Mouse (Mus musculus) telencephalon, adult 2 months (tissue): ENCODE results near the gene Foxn2.
A peak's percentile ranks its signal among the peaks of the same experiment; 100 is the strongest.
"Not testable (repeated sequence)": the region's sequence is repeated elsewhere in the genome, so short reads cannot be mapped to it uniquely, and the experiment has no call there.

Experiments
- DNase-seq: peaks from one replicate; pipeline ENCODE4 v3.0.0-alpha.2; 2011; ENCODE audit warnings: low read depth, low spot score

Gene Foxn2

DNA sequence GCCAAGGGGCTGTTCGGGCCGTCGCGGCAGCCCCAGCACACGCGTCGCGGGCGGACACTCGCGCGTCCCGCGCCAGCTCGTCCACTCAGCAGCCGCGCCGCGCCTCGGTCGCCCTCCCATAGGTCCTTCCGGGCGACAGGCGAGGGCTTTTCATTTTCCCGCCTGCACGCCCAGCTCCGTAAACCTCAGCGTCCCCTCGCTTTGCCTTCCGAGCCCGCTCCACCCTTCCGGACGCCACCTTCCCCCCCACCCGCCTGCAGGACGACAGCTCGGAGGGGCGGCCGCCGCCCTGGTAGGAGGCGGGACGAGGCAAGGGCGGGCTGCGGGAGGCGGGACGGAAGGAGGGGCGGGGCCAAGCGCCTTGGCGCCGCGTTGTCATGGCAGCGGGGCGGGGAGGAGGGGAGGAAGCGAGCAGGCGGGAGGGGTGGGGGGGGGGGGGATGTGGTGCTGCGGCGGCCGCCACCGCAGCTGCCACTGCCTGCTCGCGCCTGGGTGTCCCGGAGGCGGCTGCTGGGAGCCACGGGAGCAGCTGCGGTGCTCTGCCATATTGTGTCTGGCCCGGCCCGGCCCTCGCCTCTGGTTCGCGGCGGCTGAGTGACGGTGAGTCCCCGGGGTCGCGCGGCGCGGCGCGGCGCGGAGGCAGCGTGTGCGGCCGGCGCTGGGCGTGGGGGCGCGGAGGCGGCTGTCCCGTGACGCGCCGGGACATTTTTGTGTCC lies at the start of gene Foxn2:
Gene Foxn2 (plus strand): TSS at position 427 of the 716 bp plus-strand sequence.
- peak; percentile 84 for DNase-seq

GRCm38 (mm10) chr17:88397501-88397900 lies 43.0 kb upstream of the Foxn2 start:
- no peak for DNase-seq

DNA sequence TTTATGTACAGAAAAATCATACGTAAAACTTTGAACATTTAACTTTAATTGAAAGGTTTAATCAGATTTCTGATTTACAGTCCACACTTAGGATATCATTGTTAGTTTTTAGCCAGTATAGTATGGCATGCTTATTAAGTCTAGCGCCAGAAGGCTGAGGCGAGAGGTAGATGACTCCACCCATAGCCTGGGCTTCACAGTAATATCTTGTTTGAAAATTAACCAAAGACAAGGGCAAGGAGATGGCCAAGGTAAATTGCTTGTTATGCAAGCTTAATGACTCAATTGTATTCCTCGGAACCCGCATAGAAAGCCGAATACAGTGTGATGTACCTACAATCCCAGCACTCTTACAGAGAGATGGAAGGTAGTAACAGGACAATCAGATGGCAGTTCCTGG lies 42.4 kb upstream of the Foxn2 start:
- DNase-seq = no peak

DNA sequence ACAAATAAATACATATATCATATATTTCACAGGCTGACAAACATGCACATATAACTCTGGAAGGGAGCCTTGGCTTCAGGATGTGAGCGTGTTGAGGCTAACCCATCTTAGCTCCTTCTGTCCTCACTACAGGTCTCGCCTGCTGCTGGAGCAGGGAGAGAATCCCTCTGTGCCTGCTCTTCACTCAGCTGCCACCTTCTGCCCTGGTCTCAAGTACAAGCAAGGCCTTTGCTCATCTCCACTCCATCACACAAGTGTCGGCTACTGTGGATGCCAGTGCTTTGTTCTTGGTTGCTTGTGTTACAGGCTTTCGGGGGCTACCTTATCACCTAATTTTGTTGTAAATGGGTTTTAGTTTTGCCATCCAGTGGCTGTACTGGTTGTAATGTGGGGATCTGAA lies 41.7 kb upstream of the Foxn2 start:
- no peak for DNase-seq

DNA sequence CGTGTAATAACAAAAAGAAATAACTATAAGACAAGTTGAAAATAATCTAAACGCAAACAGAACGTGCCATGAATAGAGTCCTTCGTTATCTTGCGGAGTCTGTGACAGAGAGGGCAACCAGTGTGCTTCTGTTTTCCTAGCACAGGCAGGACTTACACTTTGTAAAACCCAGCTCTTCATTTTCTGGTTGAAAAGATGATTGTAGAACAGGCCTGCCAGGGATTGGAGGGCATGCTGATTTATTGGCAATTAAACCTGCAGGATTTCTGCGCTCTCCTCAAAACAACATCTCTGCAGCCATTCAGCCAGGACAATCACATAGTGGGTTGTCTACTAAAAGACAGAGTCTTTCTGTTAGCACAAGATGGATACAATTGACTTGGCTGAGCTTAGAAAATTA lies 40.4 kb upstream of the Foxn2 start:
- no peak for DNase-seq

DNA sequence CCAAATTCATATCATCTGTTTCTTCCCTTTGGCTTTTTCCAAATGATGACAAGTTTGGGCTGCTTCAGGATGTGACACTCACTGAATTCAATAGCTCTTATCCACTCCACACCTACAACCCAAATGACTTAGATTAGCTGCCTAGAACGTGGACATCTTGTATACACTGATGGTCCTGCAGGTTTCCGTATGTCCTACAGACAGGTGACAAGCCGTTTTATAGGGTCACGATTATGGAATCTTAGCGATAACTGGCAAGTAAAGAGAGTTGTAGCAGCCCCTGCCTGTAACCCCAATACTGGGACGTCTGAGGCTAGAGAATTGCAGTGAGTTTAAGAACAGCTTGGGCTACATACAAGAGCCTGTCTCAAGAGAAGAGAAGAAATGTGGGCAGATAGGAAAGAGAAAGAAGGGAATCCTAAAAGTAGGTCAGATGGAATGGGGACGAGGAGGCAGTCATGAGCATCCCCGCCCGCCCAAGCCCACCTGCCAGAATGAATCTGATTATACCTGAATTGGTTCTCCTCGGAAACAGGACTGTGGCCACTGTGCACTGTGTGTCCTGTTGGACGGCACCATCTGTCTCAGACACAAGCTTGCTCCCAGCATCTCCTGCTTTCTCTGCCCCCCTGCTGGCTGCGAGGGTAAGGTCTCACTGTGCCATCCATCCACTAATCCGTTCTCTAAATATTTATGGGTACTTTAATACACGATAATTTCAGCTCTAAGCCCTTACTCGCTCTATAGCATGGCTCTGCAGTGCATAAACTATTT lies 39.6 kb upstream of the Foxn2 start:
- no peak for DNase-seq

- no peak for DNase-seq
Measured at GRCm38 (mm10) chr17:88403269-88403668, 37.2 kb upstream of the Foxn2 start.

GRCm38 (mm10) chr17:88404471-88404870 lies 36.0 kb upstream of the Foxn2 start:
- no peak for DNase-seq

- DNase-seq = no peak
Measured at GRCm38 (mm10) chr17:88405076-88405475, 35.4 kb upstream of the Foxn2 start.

DNA sequence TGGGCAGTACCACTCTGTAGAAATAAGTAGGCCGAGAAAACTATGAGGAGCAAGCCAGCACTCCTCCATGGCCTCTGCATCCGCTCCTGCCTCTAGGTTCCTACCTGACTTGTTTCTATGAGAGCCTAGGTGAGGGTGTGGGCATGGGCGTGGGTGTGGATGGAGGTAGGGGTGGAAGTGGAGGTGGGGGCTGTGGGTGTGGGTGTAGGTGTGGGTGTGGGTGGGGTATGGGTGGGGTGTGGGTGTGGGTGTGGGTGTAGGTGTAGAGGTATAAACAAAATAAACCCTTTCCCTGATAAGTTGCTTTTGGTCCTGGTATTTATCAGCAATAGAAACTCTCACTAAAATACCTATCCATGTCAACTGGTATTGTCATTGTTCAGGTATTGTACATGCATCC lies 30.8 kb upstream of the Foxn2 start:
- DNase-seq = no peak

- DNase-seq = no peak
Measured at GRCm38 (mm10) chr17:88413155-88413836, 27.2 kb upstream of the Foxn2 start.

- DNase-seq = no peak
Measured at GRCm38 (mm10) chr17:88420426-88420825, 20.1 kb upstream of the Foxn2 start.

DNA sequence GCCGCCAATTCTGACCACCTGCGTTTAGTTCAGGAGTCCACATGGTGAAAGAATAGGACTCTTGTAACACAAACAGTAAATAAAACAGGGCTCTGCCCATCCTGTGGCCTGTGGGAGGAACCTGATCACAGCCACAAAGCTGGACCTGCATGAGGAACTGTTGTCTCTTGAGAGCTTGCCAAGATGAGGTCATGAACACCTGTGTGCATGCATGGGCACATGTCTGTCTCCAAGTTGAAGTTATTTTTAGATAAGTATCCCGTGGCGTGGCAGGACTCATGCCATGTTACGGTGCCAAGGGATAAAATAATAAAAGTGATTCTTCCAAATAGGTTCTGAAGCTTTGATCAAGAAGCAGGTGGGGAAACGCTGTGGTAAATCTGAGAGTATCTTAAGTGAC lies 19.3 kb upstream of the Foxn2 start:
- no peak for DNase-seq

DNA sequence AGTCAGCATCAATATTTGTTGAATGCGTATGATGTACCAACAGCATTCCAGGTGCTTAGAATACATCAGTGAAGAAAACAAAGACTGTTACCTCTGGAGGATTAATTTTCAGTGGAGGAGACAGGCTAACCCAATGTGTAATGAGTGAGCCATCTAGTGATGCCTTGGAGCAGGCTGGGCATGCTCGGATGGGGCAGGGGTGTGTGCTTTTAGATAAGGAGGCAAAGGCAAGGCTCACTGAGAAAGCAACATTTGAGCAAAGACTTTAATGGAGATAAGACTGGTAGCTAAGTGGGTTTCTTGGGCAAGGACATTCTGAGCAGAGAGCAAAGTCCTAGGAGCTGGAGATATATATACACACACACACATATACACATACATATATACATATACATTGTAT lies 9.8 kb upstream of the Foxn2 start:
- DNase-seq = no peak

- no peak for DNase-seq
Measured at GRCm38 (mm10) chr17:88431486-88431885, 9.0 kb upstream of the Foxn2 start.

DNA sequence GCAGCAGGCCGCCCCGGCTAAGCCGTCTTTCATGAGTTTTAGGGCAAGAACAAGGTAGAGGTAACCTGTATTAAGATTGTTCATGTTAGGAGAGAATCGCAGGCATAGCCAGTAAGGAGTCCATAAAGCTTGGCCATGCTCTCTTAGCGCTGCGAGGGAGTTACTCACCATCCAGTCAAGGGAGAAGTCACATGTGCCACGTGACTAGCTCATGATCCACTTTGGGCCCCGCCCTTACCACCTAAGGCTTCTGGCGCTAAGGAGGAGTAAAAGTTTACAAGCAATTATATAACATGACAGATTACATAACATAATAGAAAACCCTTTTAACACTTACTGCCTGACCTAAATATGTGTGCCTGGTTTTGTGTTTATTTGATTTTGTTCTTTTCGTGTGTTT lies 8.5 kb upstream of the Foxn2 start:
- no peak for DNase-seq

DNA sequence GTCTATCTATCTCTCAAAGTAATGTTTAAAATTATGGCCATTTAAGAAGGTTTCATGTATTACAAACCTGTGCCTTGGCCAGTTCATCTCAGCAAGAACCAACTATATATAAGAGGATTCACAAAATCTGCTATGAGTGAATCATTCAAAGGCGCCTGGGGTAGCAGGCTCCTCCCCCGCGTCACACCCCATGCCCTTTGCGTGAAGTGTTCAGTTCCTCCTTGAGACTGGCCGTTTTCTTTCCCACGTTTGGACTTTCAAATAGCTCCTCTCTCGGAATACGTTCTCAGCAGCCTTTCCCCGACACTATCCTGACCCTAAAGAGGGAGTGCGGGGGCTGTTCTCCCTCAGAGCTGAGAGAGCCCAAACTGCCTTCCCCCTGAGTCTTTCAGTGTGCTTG lies 5.2 kb upstream of the Foxn2 start:
- no peak for DNase-seq

GRCm38 (mm10) chr17:88436284-88436683 lies 4.2 kb upstream of the Foxn2 start:
- no peak for DNase-seq

DNA sequence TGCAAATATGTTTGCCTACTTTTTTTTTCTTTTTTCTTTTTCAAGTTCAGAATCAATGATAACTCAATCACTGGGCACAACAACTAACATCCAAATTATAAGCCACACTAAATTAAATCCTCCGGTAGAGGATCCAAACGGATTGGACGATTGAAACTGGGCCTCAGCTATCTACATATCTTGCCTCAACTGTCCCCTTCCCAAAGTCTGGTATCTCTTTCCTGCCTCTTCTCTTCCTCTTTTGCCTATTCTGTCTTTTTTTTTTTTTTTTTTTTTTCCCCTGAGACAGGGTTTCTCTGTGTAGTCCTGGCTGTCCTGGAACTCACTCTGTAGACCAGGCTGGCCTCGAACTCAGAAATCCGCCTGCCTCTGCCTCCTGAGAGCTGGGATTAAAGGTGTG lies 3.8 kb upstream of the Foxn2 start:
- not testable (repeated sequence) for DNase-seq

DNA sequence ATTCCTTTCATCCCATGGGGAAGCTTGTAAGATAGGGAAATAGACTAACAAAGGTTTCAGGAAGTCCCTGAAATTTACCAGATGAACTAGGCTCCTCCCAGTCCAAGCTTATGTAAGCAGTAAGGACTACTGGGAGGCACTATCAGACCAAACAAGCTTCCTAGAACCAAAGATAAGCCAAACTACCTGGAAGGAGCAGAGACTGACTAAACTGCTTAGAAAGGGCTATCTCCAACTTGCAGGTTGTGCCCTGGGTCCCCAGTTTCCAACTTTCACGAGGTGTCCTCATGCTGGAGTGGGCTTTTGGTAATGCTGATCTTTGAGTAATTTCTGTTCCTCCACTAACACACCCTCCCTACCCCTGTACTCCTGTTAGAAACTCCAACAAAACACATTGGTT lies 3.1 kb upstream of the Foxn2 start:
- no peak for DNase-seq

- no peak for DNase-seq
Measured at GRCm38 (mm10) chr17:88439536-88440050, 918 bp upstream of the Foxn2 start.

- DNase-seq = no peak
Measured at GRCm38 (mm10) chr17:88441001-88441431, 505 bp downstream of the Foxn2 start.
